In genomic region chr17:47597838-47598579, GRCm38 (mm10) we compare ENCODE assay signal across 8 mouse cellular contexts. TPM values are rescaled to one million over a fixed set of nuclear protein-coding genes. Genes with fewer than 3 reads are reported as not detected.
DNase-seq lines count a peak whose midpoint lies in the region; ATAC-seq and TF ChIP-seq lines count a peak whose summit lies in the region.

No protein-coding gene starts in this region.

- peak; percentile 39 to 58 for DNase-seq in lung, adult 18-20 months
- DNase-seq in lung, postnatal 25 days (ENCODE audit: low spot score): no peak
- peak; percentile 69 for DNase-seq in embryonic facial prominence, embryonic 10.5 days (ENCODE audit: low spot score)
- DNase-seq in hindbrain, embryonic 14.5 days (ENCODE audit: low spot score): peak; percentile 52
- DNase-seq in lung, embryonic 14.5 days: peak; percentile 59
- peak; percentile 87 for DNase-seq in retina, postnatal 1 day
- no peak for DNase-seq in ovary, postnatal 10 days (ENCODE audit: low spot score)

- 35% methylated on average over 10 of the region's 10 CpGs for WGBS in embryonic facial prominence, embryonic 10.5 days
- WGBS in hindbrain, embryonic 14.5 days: 28% methylated on average over 10 of the region's 10 CpGs
- WGBS in lung, embryonic 14.5 days: 20% methylated on average over 10 of the region's 10 CpGs

- H3K27ac ChIP-seq in embryonic facial prominence, embryonic 10.5 days (replicated peaks): peak overlapping the region; percentile 91; the same call in 1 of the 2 replicates
- peak overlapping the region; percentile 43; the same call in 1 of the 2 replicates for H3K27ac ChIP-seq in hindbrain, embryonic 14.5 days
- H3K27ac ChIP-seq in lung, embryonic 14.5 days (ENCODE audit: low read depth): peak overlapping the region; percentile 98

- peaks cover 43% of the 10 kb centered on the region for H3K4me1 ChIP-seq in embryonic facial prominence, embryonic 10.5 days
- H3K4me1 ChIP-seq in hindbrain, embryonic 14.5 days (replicated peaks; ENCODE audit: control insufficient read depth, insufficient read depth, low read length): peaks cover 28% of the 10 kb centered on the region
- H3K4me1 ChIP-seq in lung, embryonic 14.5 days (ENCODE audit: insufficient read depth): peaks cover 13% of the 10 kb centered on the region

- H3K9ac ChIP-seq in hindbrain, embryonic 14.5 days: no peak overlapping the region
- H3K9ac ChIP-seq in lung, embryonic 14.5 days: no peak overlapping the region

- H3K9me3 ChIP-seq in embryonic facial prominence, embryonic 10.5 days: no peaks in the 10 kb centered on the region
- no peaks in the 10 kb centered on the region for H3K9me3 ChIP-seq in hindbrain, embryonic 14.5 days (ENCODE audit: control insufficient read depth, low read length)
- no peaks in the 10 kb centered on the region for H3K9me3 ChIP-seq in lung, embryonic 14.5 days (ENCODE audit: low read depth, low read length)

- H3K4me2 ChIP-seq in hindbrain, embryonic 14.5 days (replicated peaks): peak overlapping the region; percentile 91; the same call in 1 of the 2 replicates
- H3K4me2 ChIP-seq in lung, embryonic 14.5 days: peak overlapping the region; percentile 99

- peaks cover 67% of the 10 kb centered on the region for H3K36me3 ChIP-seq in embryonic facial prominence, embryonic 10.5 days (replicated peaks)
- peaks cover 49% of the 10 kb centered on the region for H3K36me3 ChIP-seq in hindbrain, embryonic 14.5 days (replicated peaks; ENCODE audit: control insufficient read depth, insufficient read depth)
- peaks cover 78% of the 10 kb centered on the region for H3K36me3 ChIP-seq in lung, embryonic 14.5 days (ENCODE audit: insufficient read depth)

- H3K4me3 ChIP-seq in embryonic facial prominence, embryonic 10.5 days: peak overlapping the region; percentile 96
- H3K4me3 ChIP-seq in hindbrain, embryonic 14.5 days (replicated peaks; ENCODE audit: low read length): no peak overlapping the region
- no peak overlapping the region for H3K4me3 ChIP-seq in lung, embryonic 14.5 days (ENCODE audit: low read depth, low read length)

- TF ChIP-seq CTCF in lung, embryonic 14.5 days (IDR thresholded peaks at IDR 0.05; ENCODE audit: low read depth): peak; percentile 80

- H3K27me3 ChIP-seq in embryonic facial prominence, embryonic 10.5 days (replicated peaks; ENCODE audit: low read depth, poor library complexity, severe bottlenecking): no peaks in the 10 kb centered on the region
- no peaks in the 10 kb centered on the region for H3K27me3 ChIP-seq in hindbrain, embryonic 14.5 days (ENCODE audit: control insufficient read depth, insufficient read depth, low read length)
- no peaks in the 10 kb centered on the region for H3K27me3 ChIP-seq in lung, embryonic 14.5 days (ENCODE audit: insufficient read depth, low read length)

- ATAC-seq in activated CD4-positive, CD25-positive, alpha-beta regulatory T cell, adult 4 months: peak; percentile 30
- no peak for ATAC-seq in hindbrain, embryonic 14.5 days (ENCODE audit: low FRiP score)
- ATAC-seq in lung, embryonic 14.5 days (ENCODE audit: insufficient read depth): no peak

RNA-seq across cellular contexts. Expression of gene Bysl, which starts 13.3 kb away (rescaled TPM):
- 10 to 100 TPM in 1 of 2 experiments, 1 to 10 TPM in 1; 6.6 to 10.8 TPM for polyA plus RNA-seq in activated CD4-positive, CD25-positive, alpha-beta regulatory T cell, adult 4 months (2017; shearing (Covaris generic))
- 43.8 and 44.7 TPM in 2 replicates for polyA plus RNA-seq in embryonic facial prominence, embryonic 10.5 days (2016; fragmentation: Nextera tagmentation; extraction: Ambion mirVana)
- polyA plus RNA-seq in hindbrain, embryonic 14.5 days (2014; fragmentation: Nextera tagmentation; extraction: Ambion mirVana): 33.3 and 34.3 TPM in 2 replicates
- polyA plus RNA-seq in lung, embryonic 14.5 days (2014; fragmentation: Nextera tagmentation; extraction: Ambion mirVana): 24.2 and 25.4 TPM in 2 replicates

RNA-seq across cellular contexts. Expression of gene Med20, which starts 13.4 kb away (rescaled TPM):
- polyA plus RNA-seq in activated CD4-positive, CD25-positive, alpha-beta regulatory T cell, adult 4 months (2017; shearing (Covaris generic)): 10 to 100 TPM; 23.6 to 30.0 TPM
- polyA plus RNA-seq in embryonic facial prominence, embryonic 10.5 days (2016; fragmentation: Nextera tagmentation; extraction: Ambion mirVana): 46.7 and 48.9 TPM in 2 replicates
- polyA plus RNA-seq in hindbrain, embryonic 14.5 days (2014; fragmentation: Nextera tagmentation; extraction: Ambion mirVana): 42.3 and 44.7 TPM in 2 replicates
- 45.5 and 49.2 TPM in 2 replicates for polyA plus RNA-seq in lung, embryonic 14.5 days (2014; fragmentation: Nextera tagmentation; extraction: Ambion mirVana)

RNA-seq across cellular contexts. Expression of gene Gm20517, which starts 13.4 kb away (rescaled TPM):
- polyA plus RNA-seq in activated CD4-positive, CD25-positive, alpha-beta regulatory T cell, adult 4 months (2017; shearing (Covaris generic)): 1 to 10 TPM in 1 of 2 experiments, under 1 TPM in 1; 0.89 to 1.1 TPM
- 1.6 and 2.4 TPM in 2 replicates for polyA plus RNA-seq in embryonic facial prominence, embryonic 10.5 days (2016; fragmentation: Nextera tagmentation; extraction: Ambion mirVana)
- polyA plus RNA-seq in hindbrain, embryonic 14.5 days (2014; fragmentation: Nextera tagmentation; extraction: Ambion mirVana): 3.0 and 3.1 TPM in 2 replicates
- 0.74 and 1.8 TPM in 2 replicates for polyA plus RNA-seq in lung, embryonic 14.5 days (2014; fragmentation: Nextera tagmentation; extraction: Ambion mirVana)

RNA-seq across cellular contexts. Expression of gene Usp49, which starts 32.5 kb away (rescaled TPM):
- polyA plus RNA-seq in activated CD4-positive, CD25-positive, alpha-beta regulatory T cell, adult 4 months (2017; shearing (Covaris generic)): under 1 TPM; 0.60 to 0.71 TPM
- 4.1 and 5.4 TPM in 2 replicates for polyA plus RNA-seq in embryonic facial prominence, embryonic 10.5 days (2016; fragmentation: Nextera tagmentation; extraction: Ambion mirVana)
- polyA plus RNA-seq in hindbrain, embryonic 14.5 days (2014; fragmentation: Nextera tagmentation; extraction: Ambion mirVana): 6.7 and 7.6 TPM in 2 replicates
- polyA plus RNA-seq in lung, embryonic 14.5 days (2014; fragmentation: Nextera tagmentation; extraction: Ambion mirVana): 5.0 and 5.6 TPM in 2 replicates

Comparison
In these comparisons a context has a peak if more than half of its experiments do, and no peak if none do; other contexts are left out.
1. DNase-seq: peak in lung, adult 18-20 months (2 of 2), embryonic facial prominence, embryonic 10.5 days (single experiment), hindbrain, embryonic 14.5 days (single experiment), lung, embryonic 14.5 days (single experiment) and retina, postnatal 1 day (single experiment); none in lung, postnatal 25 days (single experiment) and ovary, postnatal 10 days (single experiment).
2. H3K27ac ChIP-seq: peak in every context shown above with its lines; median percentile 98 in lung, embryonic 14.5 days; 91 in embryonic facial prominence, embryonic 10.5 days; 43 in hindbrain, embryonic 14.5 days.